Mouse (Mus musculus) inflammation-experienced regulatory T-cells, adult 6 months (primary cell): ENCODE measurements around the gene Mpv17l. TPM values are rescaled to one million over a fixed set of nuclear protein-coding genes. Genes with fewer than 3 reads are reported as not detected.
"Not testable (repeated sequence)": the region's sequence is repeated elsewhere in the genome, so short reads cannot be mapped to it uniquely, and the experiment has no call there.

ENCODE experiments used
- ATAC-seq: one replicate; pipeline ENCODE4 v1.8.0; 2017
- polyA plus RNA-seq, 3 experiments: library from polyadenylated mRNA; unstranded; fragments of 100-300 nt; shearing (Covaris generic); gene quantifications; one replicate each; pipeline ENCODE4 v1.2.1; 2017

Mpv17l gene
- polyA plus RNA-seq, 3 experiments from 2014 or later, result 0.35 to 0.78 (median 0.58) TPM

- no peak for ATAC-seq
These were observed 37.3 kb downstream of the Mpv17l start for GRCm38 (mm10) chr16:13940139-13940846.

GRCm38 (mm10) chr16:13940847-13941395, 38.0 kb downstream of the Mpv17l start:
- ATAC-seq, result no peak

- ATAC-seq, result no peak
These were observed 41.2 kb downstream of the Mpv17l start for GRCm38 (mm10) chr16:13944178-13944577.

- no peak for ATAC-seq
These were observed 41.8 kb downstream of the Mpv17l start for GRCm38 (mm10) chr16:13944752-13945151.

- no peak for ATAC-seq
These were observed 42.2 kb downstream of the Mpv17l start for GRCm38 (mm10) chr16:13945153-13945552.

GRCm38 (mm10) chr16:13946306-13946705, 43.3 kb downstream of the Mpv17l start:
- no peak for ATAC-seq

GRCm38 (mm10) chr16:13951245-13951644, 48.3 kb downstream of the Mpv17l start:
- no peak for ATAC-seq

GRCm38 (mm10) chr16:13962053-13962452, 59.1 kb downstream of the Mpv17l start:
- no peak for ATAC-seq

GRCm38 (mm10) chr16:13969096-13969495, 66.1 kb downstream of the Mpv17l start:
- ATAC-seq, result no peak

- no peak for ATAC-seq
These were observed 69.1 kb downstream of the Mpv17l start for GRCm38 (mm10) chr16:13972051-13972450.

- ATAC-seq, result not testable (repeated sequence)
These were observed 73.5 kb downstream of the Mpv17l start for GRCm38 (mm10) chr16:13976358-13976896.

- not testable (repeated sequence) for ATAC-seq
These were observed 74.1 kb downstream of the Mpv17l start for GRCm38 (mm10) chr16:13977026-13977425.

GRCm38 (mm10) chr16:13981726-13982125, 78.8 kb downstream of the Mpv17l start:
- ATAC-seq, result not testable (repeated sequence)

GRCm38 (mm10) chr16:13983161-13983560, 80.2 kb downstream of the Mpv17l start:
- ATAC-seq, result no peak

- ATAC-seq, result no peak
These were observed 83.2 kb downstream of the Mpv17l start for GRCm38 (mm10) chr16:13986197-13986573.

GRCm38 (mm10) chr16:13986574-13987478, 83.9 kb downstream of the Mpv17l start, which contains the start of the genes 2900011O08Rik and Ifitm7:
Gene 2900011O08Rik (plus strand): TSS chr16:13986604.
Gene Ifitm7 (minus strand): TSS chr16:13986888.
- ATAC-seq, result no peak

GRCm38 (mm10) chr16:13992518-13993248, 89.7 kb downstream of the Mpv17l start:
- ATAC-seq, result no peak

- no peak for ATAC-seq
These were observed 91.1 kb downstream of the Mpv17l start for GRCm38 (mm10) chr16:13994076-13994475.

- no peak for ATAC-seq
These were observed 91.5 kb downstream of the Mpv17l start for GRCm38 (mm10) chr16:13994502-13994901.
